Mouse (Mus musculus): ENCODE results near the gene Ctbp1.

- TF ChIP-seq ZNF384 (IDR thresholded peaks at IDR 0.05; ENCODE audit: low read depth, low read length), result no peak
- no peak for TF ChIP-seq ZC3H11A (IDR thresholded peaks at IDR 0.05; ENCODE audit: borderline replicate concordance, low read depth, low read length)
Observed at GRCm38 (mm10) chr5:33254416-33254815, 20.4 kb downstream of the Ctbp1 start.

Measured in ES-E14 (cell line).